Mouse (Mus musculus) intestine, postnatal 0 days (tissue): ENCODE measurements around the gene Lgals8. TPM values are rescaled to one million over a fixed set of nuclear protein-coding genes. Genes with fewer than 3 reads are reported as not detected.
"Not testable (repeated sequence)": the region's sequence is repeated elsewhere in the genome, so short reads cannot be mapped to it uniquely, and the experiment has no call there.

Experiments
- ATAC-seq: fragments of 200-750 bp; cut with Nextera tagmentation; 2 replicates; pipeline ENCODE4 v1.8.0; 2017; ENCODE audit warnings: mild to moderate bottlenecking, moderate TSS enrichment, moderate library complexity
- H3K27ac ChIP-seq: fragments of 300-500 bp; sonication (generic); 2 replicates; pipeline ENCODE4 v1.5.1; 2014; ENCODE audit warnings: mild to moderate bottlenecking, low read depth, low read length, moderate library complexity
- H3K27me3 ChIP-seq: fragments of 300-500 bp; sonication (generic); replicated peaks from 2 replicates; pipeline ENCODE4 v1.6.1; 2014; ENCODE audit warnings: low read length, mixed read lengths; ENCODE audit not compliant: control insufficient read depth, insufficient read depth
- H3K36me3 ChIP-seq: fragments of 300-500 bp; sonication (generic); 2 replicates; pipeline ENCODE4 v1.6.1; 2014; ENCODE audit warnings: mild to moderate bottlenecking, moderate library complexity; ENCODE audit not compliant: control insufficient read depth, insufficient read depth
- H3K4me1 ChIP-seq: fragments of 300-500 bp; sonication (generic); replicated peaks from 2 replicates; pipeline ENCODE4 v1.6.1; 2014; ENCODE audit warnings: antibody characterized with exemption, low read length, mixed read lengths; ENCODE audit not compliant: control insufficient read depth, insufficient read depth
- H3K4me2 ChIP-seq: fragments of 300-500 bp; sonication (generic); replicated peaks from 2 replicates; pipeline ENCODE4 v1.6.1; 2014; ENCODE audit warnings: low read depth, mild to moderate bottlenecking, moderate library complexity
- H3K4me3 ChIP-seq: fragments of 300-500 bp; sonication (generic); 2 replicates; pipeline ENCODE4 v1.5.1; 2014; ENCODE audit warnings: low read depth, low read length
- H3K9ac ChIP-seq: fragments of 300-500 bp; sonication (generic); 2 replicates; pipeline ENCODE4 v1.6.1; 2014; ENCODE audit warnings: mild to moderate bottlenecking, low read depth, low read length
- H3K9me3 ChIP-seq: fragments of 300-500 bp; sonication (generic); 2 replicates; pipeline ENCODE4 v1.6.1; 2016; ENCODE audit warnings: mixed run types; ENCODE audit not compliant: control insufficient read depth
- CTCF ChIP-seq: sonication (generic); IDR thresholded peaks from 2 replicates; pipeline ENCODE4 v1.5.1; 2016; ENCODE audit warnings: low read depth, mild to moderate bottlenecking, control low read depth, antibody characterized with exemption, moderate library complexity
- WGBS: fragments of 180-500 bp; shearing (Covaris S2); extraction: QIAGEN DNeasy Blood & Tissue Kit; methylation state at CpG from one replicate; pipeline ENCODE4 v1.1.7; 2014; 5-methylcytosine and 5-hydroxymethylcytosine counted together
- polyA plus RNA-seq: library from polyadenylated mRNA; unstranded; fragments of >200 nt; fragmentation: Nextera tagmentation; extraction: Ambion mirVana; gene quantifications from 2 replicates; pipeline ENCODE4 v1.2.1, GENCODE M21; 2015

Lgals8 gene
- polyA plus RNA-seq, 1 experiment from 2014 or later = 53.2 TPM

DNA sequence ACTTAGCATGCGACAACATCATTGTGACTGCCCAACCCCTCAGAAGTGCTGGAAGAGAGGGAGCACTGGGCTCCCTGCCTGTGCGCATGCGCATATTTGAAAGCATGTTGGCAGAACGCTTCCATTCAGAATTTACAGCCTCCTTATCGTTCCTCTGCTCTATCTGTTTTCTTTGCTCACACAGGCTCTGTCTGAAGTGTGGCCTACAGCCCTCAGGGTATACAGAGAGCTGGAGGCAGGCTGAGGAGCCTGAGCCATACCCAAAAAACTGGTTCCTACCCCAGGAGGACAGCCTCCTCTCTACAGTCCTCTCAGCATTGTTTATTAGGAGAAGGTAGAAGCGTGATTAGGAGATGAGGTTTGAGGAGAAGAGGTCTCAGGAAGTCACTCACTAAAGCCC is 15.1 kb upstream of the Lgals8 start:
- no peak for TF ChIP-seq CTCF
- no peak for ATAC-seq
- WGBS = 50% methylated on average over 6 of the region's 6 CpGs

DNA sequence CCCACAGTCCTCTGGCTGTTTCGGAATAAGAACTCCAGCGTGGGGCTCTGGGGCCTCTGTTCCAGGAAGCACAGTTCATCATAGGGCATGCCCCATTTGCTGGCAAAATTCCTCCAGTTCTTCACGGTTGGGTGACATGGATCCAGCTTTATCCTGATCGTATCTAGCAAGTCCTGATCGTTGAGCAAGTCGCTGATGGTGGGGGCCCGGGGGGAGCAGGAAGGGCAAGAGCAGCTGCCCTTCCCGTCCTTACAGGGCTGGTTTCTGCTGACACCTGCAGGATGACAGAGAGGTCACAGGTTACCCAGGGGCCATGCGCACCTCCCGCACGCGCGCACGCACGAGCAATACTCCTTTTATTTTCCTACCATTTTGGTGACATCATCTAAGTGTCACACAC is 13.6 kb upstream of the Lgals8 start:
- 82% methylated on average over 15 of the region's 15 CpGs for WGBS
- ATAC-seq = no peak

More for the DNA sequence above, 15.1 kb upstream of the Lgals8 start:
- no peak overlapping the region for H3K4me2 ChIP-seq
- H3K36me3 ChIP-seq = no peaks in the 10 kb centered on the region
- no peaks in the 10 kb centered on the region for H3K4me1 ChIP-seq
- no peak overlapping the region for H3K27ac ChIP-seq
- H3K9me3 ChIP-seq = no peaks in the 10 kb centered on the region
- H3K4me3 ChIP-seq = no peak overlapping the region
- H3K27me3 ChIP-seq = no peaks in the 10 kb centered on the region
- H3K9ac ChIP-seq = no peak overlapping the region

DNA sequence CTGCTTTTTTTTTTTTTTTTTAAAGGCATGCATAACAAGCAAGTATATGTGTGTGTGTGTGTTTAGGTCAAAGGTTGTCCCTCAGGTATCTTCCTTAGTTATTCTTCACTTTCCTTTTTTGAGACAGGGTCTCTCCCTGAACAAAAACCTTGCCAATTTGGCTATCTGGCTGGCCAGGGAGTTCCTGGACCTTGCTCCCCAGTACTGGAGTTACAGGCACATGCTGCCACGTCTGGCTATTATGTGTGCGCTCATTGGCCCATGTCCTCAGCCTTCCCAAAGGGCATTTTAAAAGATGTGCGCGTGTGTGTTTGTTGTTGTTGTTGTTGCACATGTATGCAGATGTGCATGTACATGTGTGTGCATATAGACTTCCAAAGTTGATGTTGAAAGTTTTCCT is 12.1 kb upstream of the Lgals8 start:
- Histone ChIP-seq H3K9ac (no peak overlapping the region), H3K9me3 (no peaks in the 10 kb centered on the region), H3K4me2 (no peak overlapping the region), H3K27me3 (no peaks in the 10 kb centered on the region), H3K4me3 (no peak overlapping the region), H3K27ac (no peak overlapping the region), H3K36me3 (no peaks in the 10 kb centered on the region), H3K4me1 (no peaks in the 10 kb centered on the region)
- TF ChIP-seq CTCF = no peak
- no peak for ATAC-seq
- 89% methylated on average over 4 of the region's 4 CpGs for WGBS

More for the DNA sequence above, 13.6 kb upstream of the Lgals8 start:
- Histone ChIP-seq H3K27ac (no peak overlapping the region), H3K4me2 (no peak overlapping the region), H3K9me3 (no peaks in the 10 kb centered on the region), H3K4me3 (no peak overlapping the region), H3K4me1 (no peaks in the 10 kb centered on the region), H3K27me3 (no peaks in the 10 kb centered on the region), H3K36me3 (no peaks in the 10 kb centered on the region), H3K9ac (no peak overlapping the region)
- no peak for TF ChIP-seq CTCF

DNA sequence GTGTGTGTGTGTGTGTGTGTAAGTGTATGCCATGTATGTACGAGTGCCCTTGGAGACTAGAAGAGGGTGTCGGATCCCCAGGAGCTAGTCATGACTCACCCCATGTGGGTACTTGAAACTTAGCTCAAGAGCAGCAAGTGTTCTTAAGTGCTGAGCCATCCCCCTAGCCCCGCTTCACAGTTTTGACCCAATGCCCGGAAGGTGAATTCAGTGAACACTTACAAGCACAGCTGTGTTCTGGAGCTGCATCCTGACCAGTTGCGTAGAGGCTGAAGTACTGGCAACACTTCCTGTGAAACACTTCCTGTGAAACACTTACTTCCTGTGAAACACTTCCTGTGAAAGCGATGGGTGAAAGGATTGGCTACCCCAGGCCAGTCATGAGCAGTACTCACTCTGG is 10.5 kb upstream of the Lgals8 start:
- Histone ChIP-seq H3K9ac (no peak overlapping the region), H3K36me3 (no peaks in the 10 kb centered on the region), H3K9me3 (no peaks in the 10 kb centered on the region), H3K4me2 (no peak overlapping the region), H3K4me1 (no peaks in the 10 kb centered on the region), H3K4me3 (no peak overlapping the region), H3K27me3 (no peaks in the 10 kb centered on the region), H3K27ac (no peak overlapping the region)
- ATAC-seq = no peak
- TF ChIP-seq CTCF = no peak
- WGBS = 85% methylated on average over 6 of the region's 6 CpGs

GRCm38 (mm10) chr13:12473724-12474378 is 9.1 kb upstream of the Lgals8 start:
- 34% methylated on average over 8 of the region's 8 CpGs for WGBS
- Histone ChIP-seq H3K9ac (no peak overlapping the region), H3K4me2 (no peak overlapping the region), H3K27ac (no peak overlapping the region), H3K4me3 (no peak overlapping the region), H3K9me3 (no peaks in the 10 kb centered on the region), H3K27me3 (no peaks in the 10 kb centered on the region), H3K36me3 (no peaks in the 10 kb centered on the region), H3K4me1 (no peaks in the 10 kb centered on the region)
- no peak for ATAC-seq
- TF ChIP-seq CTCF = peak; percentile 94

DNA sequence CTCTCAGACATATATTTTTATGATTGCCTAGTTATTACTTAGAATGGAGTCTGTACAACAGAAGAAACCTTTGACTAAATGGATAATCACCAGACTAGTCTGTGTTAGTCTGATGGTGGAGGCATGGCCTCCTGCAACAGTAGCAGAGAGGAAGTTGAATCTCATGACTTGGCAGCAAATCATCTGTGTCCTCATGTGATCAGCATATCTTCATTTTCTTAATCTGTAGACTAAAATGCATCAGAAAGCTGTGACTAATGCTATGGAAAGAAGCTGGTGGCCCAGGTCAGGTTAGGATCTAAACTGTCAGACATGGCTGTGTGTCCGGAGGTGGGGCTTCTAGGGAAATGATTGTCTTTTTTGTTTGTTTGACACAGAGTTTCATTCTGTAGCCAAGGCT is 3.7 kb upstream of the Lgals8 start:
- no peak for TF ChIP-seq CTCF
- Histone ChIP-seq H3K9me3 (no peaks in the 10 kb centered on the region), H3K27me3 (no peaks in the 10 kb centered on the region), H3K9ac (no peak overlapping the region), H3K4me2 (no peak overlapping the region), H3K36me3 (no peaks in the 10 kb centered on the region), H3K4me3 (no peak overlapping the region), H3K4me1 (no peaks in the 10 kb centered on the region), H3K27ac (no peak overlapping the region)
- WGBS = 82% methylated on average over 1 of the region's 1 CpGs
- 0 out of 2 replicates have a peak, but pooled peaks have one; percentile 35 for ATAC-seq

GRCm38 (mm10) chr13:12464159-12464558 is 585 bp downstream of the Lgals8 start:
- H3K27me3 ChIP-seq, H3K4me1 ChIP-seq, ATAC-seq, H3K4me3 ChIP-seq, H3K27ac ChIP-seq, H3K9me3 ChIP-seq, H3K9ac ChIP-seq, H3K36me3 ChIP-seq, H3K4me2 ChIP-seq: not testable (repeated sequence)
- 84% methylated on average over 6 of the region's 6 CpGs for WGBS
